ENCODE assay signal across 10 mouse cellular contexts in the genomic region with DNA sequence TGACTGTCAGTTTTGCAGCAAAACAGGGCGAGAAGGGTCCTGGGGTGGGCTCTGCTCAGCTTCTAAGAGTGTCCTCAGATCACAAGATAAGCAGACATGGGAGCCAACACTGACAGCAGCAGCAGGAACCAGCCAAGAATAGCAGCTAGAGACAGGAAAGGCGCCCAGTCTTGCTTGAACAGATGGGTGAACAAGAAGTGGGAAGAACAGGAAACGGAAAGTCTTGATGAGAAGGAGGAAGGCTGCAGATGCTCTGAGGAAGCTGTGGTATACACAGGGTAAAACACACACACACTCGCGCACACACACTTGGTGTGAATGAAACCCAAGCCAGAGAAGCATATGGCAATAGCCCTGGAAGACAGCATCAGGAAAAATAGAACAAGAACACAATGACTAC.
DNase-seq lines count a peak whose midpoint lies in the region; ATAC-seq and TF ChIP-seq lines count a peak whose summit lies in the region.
"Had no signal": no experiment of that assay in that cellular context is flagged by ENCODE, and none has a peak within 500 bp of the region (broad histone marks: within the 10 kb centered on the region; RNA-seq: fewer than 3 reads in every experiment).

No protein-coding gene starts in this region.

- no peak overlapping the region for H3K9ac ChIP-seq in forebrain, embryonic 15.5 days (replicated peaks)
- H3K9ac ChIP-seq in forebrain, embryonic 11.5 days (ENCODE audit: low read length): no peak overlapping the region
- H3K9ac ChIP-seq: embryonic facial prominence, embryonic 15.5 days; liver, embryonic 14.5 days had no signal

- H3K4me2 ChIP-seq in forebrain, embryonic 15.5 days (replicated peaks): no peak overlapping the region
- no peak overlapping the region for H3K4me2 ChIP-seq in forebrain, embryonic 11.5 days (ENCODE audit: low read depth, low read length, severe bottlenecking)
- H3K4me2 ChIP-seq: embryonic facial prominence, embryonic 15.5 days had no signal

- no peaks in the 10 kb centered on the region for H3K9me3 ChIP-seq in forebrain, embryonic 15.5 days
- no peaks in the 10 kb centered on the region for H3K9me3 ChIP-seq in forebrain, embryonic 11.5 days (ENCODE audit: control insufficient read depth, low read length)
- H3K9me3 ChIP-seq: embryonic facial prominence, embryonic 15.5 days had no signal

- DNase-seq in forebrain, embryonic 11.5 days (ENCODE audit: low spot score): no peak
- DNase-seq in layer of hippocampus, adult 18-20 months (ENCODE audit: low spot score in 2 of 2): peak; percentile 71 to 86
- no peak for DNase-seq in gastrocnemius, postnatal 25 days
- no peak for DNase-seq in urinary bladder, adult 2 months (ENCODE audit: low spot score)

- no peak for TF ChIP-seq POLR2A in bone marrow macrophage, adult 2 months (IDR thresholded peaks at IDR 0.05; ENCODE audit: borderline replicate concordance, low read depth, low read length)

- H3K4me1 ChIP-seq in forebrain, embryonic 15.5 days: peaks cover 17% of the 10 kb centered on the region
- no peaks in the 10 kb centered on the region for H3K4me1 ChIP-seq in forebrain, embryonic 11.5 days (replicated peaks; ENCODE audit: control insufficient read depth, insufficient read depth, low read length)
- peaks cover 24% of the 10 kb centered on the region for H3K4me1 ChIP-seq in bone marrow macrophage, adult 2 months (ENCODE audit: control insufficient read depth, insufficient read depth, low read length)
- H3K4me1 ChIP-seq: embryonic facial prominence, embryonic 15.5 days had no signal

- H3K36me3 ChIP-seq in forebrain, embryonic 15.5 days: no peaks in the 10 kb centered on the region
- no peaks in the 10 kb centered on the region for H3K36me3 ChIP-seq in forebrain, embryonic 11.5 days (ENCODE audit: control insufficient read depth, insufficient read depth, low read length)
- H3K36me3 ChIP-seq: embryonic facial prominence, embryonic 15.5 days had no signal

- ATAC-seq in forebrain, embryonic 15.5 days (replicated peaks): peak; percentile 93
- ATAC-seq in forebrain, embryonic 11.5 days (replicated peaks; ENCODE audit: low FRiP score): no peak
- ATAC-seq in megakaryocyte progenitor cell, adult 5-6 weeks (replicated peaks; ENCODE audit: poor library complexity): peak; percentile 89
- ATAC-seq in megakaryocyte-erythroid progenitor cell, adult 5-6 weeks (replicated peaks; ENCODE audit: low FRiP score, low TSS enrichment, poor library complexity, severe bottlenecking): no peak

- 61% methylated on average over 5 of the region's 5 CpGs for WGBS in forebrain, embryonic 15.5 days
- 89% methylated on average over 5 of the region's 5 CpGs for WGBS in forebrain, embryonic 11.5 days

- peak overlapping the region; percentile 72 for H3K27ac ChIP-seq in forebrain, embryonic 15.5 days (replicated peaks)
- H3K27ac ChIP-seq in forebrain, embryonic 11.5 days (ENCODE audit: low read depth, low read length): no peak overlapping the region
- H3K27ac ChIP-seq in bone marrow macrophage, adult 2 months (ENCODE audit: insufficient read depth, low read depth, low read length): peak overlapping the region; percentile 81
- H3K27ac ChIP-seq: embryonic facial prominence, embryonic 15.5 days; liver, embryonic 14.5 days had no signal

- no peaks in the 10 kb centered on the region for H3K27me3 ChIP-seq in forebrain, embryonic 15.5 days
- H3K27me3 ChIP-seq in forebrain, embryonic 11.5 days (ENCODE audit: control insufficient read depth, insufficient read depth, low read length): no peaks in the 10 kb centered on the region
- H3K27me3 ChIP-seq: embryonic facial prominence, embryonic 15.5 days had no signal

- no peak overlapping the region for H3K4me3 ChIP-seq in forebrain, embryonic 15.5 days
- no peak overlapping the region for H3K4me3 ChIP-seq in forebrain, embryonic 11.5 days (ENCODE audit: low read depth, low read length)
- no peak overlapping the region for H3K4me3 ChIP-seq in bone marrow macrophage, adult 2 months (ENCODE audit: insufficient read depth, low read length)
- H3K4me3 ChIP-seq: embryonic facial prominence, embryonic 15.5 days had no signal

- no peak for TF ChIP-seq CTCF in bone marrow macrophage, adult 2 months (IDR thresholded peaks at IDR 0.05; ENCODE audit: low read depth, low read length)

Comparison
In these comparisons a context has a peak if more than half of its experiments do, and no peak if none do; other contexts are left out.
1. ATAC-seq: peak in forebrain, embryonic 15.5 days (single experiment) and megakaryocyte progenitor cell, adult 5-6 weeks (single experiment); none in forebrain, embryonic 11.5 days (single experiment) and megakaryocyte-erythroid progenitor cell, adult 5-6 weeks (single experiment).
2. DNase-seq: peak in layer of hippocampus, adult 18-20 months (2 of 2); none in forebrain, embryonic 11.5 days (single experiment), gastrocnemius, postnatal 25 days (single experiment) and urinary bladder, adult 2 months (single experiment).